Mouse (Mus musculus) CH12.LX (cell line): Measurements from ENCODE around the gene Krt222. TPM values are rescaled to one million over a fixed set of nuclear protein-coding genes. Genes with fewer than 3 reads are reported as not detected.

Experiments
- DNase-seq: peaks from one replicate; pipeline ENCODE4 v3.0.0-alpha.2; 2013; ENCODE audit errors: extremely low read depth
- H3K27ac ChIP-seq: 2 replicates; pipeline ENCODE4 v1.5.1; 2012; ENCODE audit warnings: low read depth, mild to moderate bottlenecking, control low read depth, moderate library complexity; ENCODE audit not compliant: insufficient read depth
- H3K27me3 ChIP-seq: replicated peaks from 2 replicates; pipeline ENCODE3; 2012; ENCODE audit warnings: inconsistent platforms
- H3K36me3 ChIP-seq, 2 experiments: replicated peaks in 1 of 2; 2 replicates each; pipeline versions ENCODE3 to v1.6.1; 2012; ENCODE audit warnings: inconsistent platforms in 1 of 2, low read length in 1 of 2, mild to moderate bottlenecking in 1 of 2, mixed read lengths in 1 of 2, moderate library complexity in 1 of 2; ENCODE audit not compliant: control insufficient read depth in 1 of 2, insufficient read depth in 1 of 2
- H3K4me1 ChIP-seq, 2 experiments: 2 replicates each; pipeline ENCODE4 v1.6.1; 2012; ENCODE audit warnings: inconsistent platforms in 1 of 2, moderate library complexity in 1 of 2; ENCODE audit not compliant: insufficient read depth in 2 of 2, control insufficient read depth in 1 of 2
- H3K4me2 ChIP-seq: 2 replicates; pipeline ENCODE4 v1.6.1; 2012; ENCODE audit warnings: low read depth, mild to moderate bottlenecking, control low read depth; ENCODE audit not compliant: poor library complexity, insufficient read depth, severe bottlenecking
- H3K4me3 ChIP-seq, 3 experiments: fragments of 150-350 bp in 1 of 3; sonication (generic) in 1 of 3; replicated peaks in 1 of 3; 2 replicates each; pipeline versions ENCODE3 to v1.5.1; 2011 to 2012; ENCODE audit warnings: low read depth in 2 of 3, low read length in 2 of 3, mild to moderate bottlenecking in 2 of 3, moderate library complexity in 2 of 3, control low read depth in 1 of 3, improper control_type of control experiment in 1 of 3, inconsistent platforms in 1 of 3, mixed read lengths in 1 of 3; ENCODE audit not compliant: poor library complexity in 1 of 3
- H3K79me2 ChIP-seq: replicated peaks from 2 replicates; pipeline ENCODE4 v1.6.1; 2012; ENCODE audit warnings: mild to moderate bottlenecking, moderate library complexity; ENCODE audit not compliant: control insufficient read depth, poor library complexity, insufficient read depth, severe bottlenecking; ENCODE audit errors: extremely low read depth
- H3K9ac ChIP-seq: 2 replicates; pipeline ENCODE4 v1.6.1; 2012; ENCODE audit warnings: low read depth, mild to moderate bottlenecking, control low read depth, moderate library complexity; ENCODE audit not compliant: insufficient read depth
- H3K9me3 ChIP-seq: replicated peaks from 2 replicates; pipeline ENCODE3; 2012; ENCODE audit warnings: low read length, inconsistent platforms, mixed read lengths
- CHD1 ChIP-seq: IDR thresholded peaks from 2 replicates; pipeline ENCODE4 v1.6.1; 2012; ENCODE audit warnings: low read depth, low read length, improper control_type of control experiment, inconsistent platforms
- CTCF ChIP-seq, 2 experiments: IDR thresholded peaks in 1 of 2; conservative IDR thresholded peaks in 1 of 2; 2 replicates each; pipeline ENCODE4 v1.5.1; 2011 to 2012; ENCODE audit warnings: low read depth in 2 of 2, low read length in 2 of 2, improper control_type of control experiment in 1 of 2, inconsistent platforms in 1 of 2, mild to moderate bottlenecking in 1 of 2, moderate library complexity in 1 of 2
- E2F4 ChIP-seq: IDR thresholded peaks from 2 replicates; pipeline ENCODE4 v1.6.1; 2011; ENCODE audit warnings: low read depth, low read length, improper control_type of control experiment; ENCODE audit not compliant: insufficient replicate concordance
- EP300 ChIP-seq: IDR thresholded peaks from 2 replicates; pipeline ENCODE4 v1.6.1; 2011; ENCODE audit warnings: low read length, improper control_type of control experiment
- ETS1 ChIP-seq: conservative IDR thresholded peaks from 2 replicates; pipeline ENCODE4 v1.6.1; 2012; ENCODE audit warnings: low read depth, mild to moderate bottlenecking, inconsistent platforms, low read length, improper control_type of control experiment, moderate library complexity
- IRF4 ChIP-seq: IDR thresholded peaks from 2 replicates; pipeline ENCODE4 v1.6.1; 2014; ENCODE audit warnings: low read depth, mild to moderate bottlenecking, inconsistent platforms, low read length, improper control_type of control experiment
- KAT2A ChIP-seq: IDR thresholded peaks from 2 replicates; pipeline ENCODE4 v1.6.1; 2012; ENCODE audit warnings: low read length, improper control_type of control experiment, inconsistent platforms; ENCODE audit not compliant: insufficient replicate concordance
- MAFK ChIP-seq: IDR thresholded peaks from 2 replicates; pipeline ENCODE4 v1.6.1; 2011; ENCODE audit warnings: low read length, improper control_type of control experiment; ENCODE audit not compliant: insufficient replicate concordance
- MAX ChIP-seq: IDR thresholded peaks from 2 replicates; pipeline ENCODE4 v1.6.1; 2011; ENCODE audit warnings: low read length, improper control_type of control experiment
- MAZ ChIP-seq: IDR thresholded peaks from 2 replicates; pipeline ENCODE4 v1.6.1; 2012; ENCODE audit warnings: low read depth, mild to moderate bottlenecking, inconsistent platforms, low read length, improper control_type of control experiment, moderate library complexity
- MEF2A ChIP-seq: IDR thresholded peaks from 2 replicates; pipeline ENCODE4 v1.6.1; 2014; ENCODE audit warnings: low read depth, mild to moderate bottlenecking, inconsistent platforms, low read length, improper control_type of control experiment, borderline replicate concordance
- MXI1 ChIP-seq: IDR thresholded peaks from 2 replicates; pipeline ENCODE4 v1.6.1; 2011; ENCODE audit warnings: mild to moderate bottlenecking, low read depth, low read length, improper control_type of control experiment
- MYC ChIP-seq: IDR thresholded peaks from 2 replicates; pipeline ENCODE4 v1.6.1; 2011; ENCODE audit warnings: low read depth, mild to moderate bottlenecking, improper control_type of control experiment, low read length
- NELFE ChIP-seq: IDR thresholded peaks from 2 replicates; pipeline ENCODE4 v1.6.1; 2011; ENCODE audit warnings: low read depth, low read length, improper control_type of control experiment
- PAX5 ChIP-seq: IDR thresholded peaks from 2 replicates; pipeline ENCODE4 v1.6.1; 2012; ENCODE audit warnings: low read length, inconsistent platforms, mixed read lengths
- POLR2AphosphoS2 ChIP-seq: IDR thresholded peaks from 2 replicates; pipeline ENCODE4 v1.6.1; 2011; ENCODE audit warnings: low read depth, low read length, improper control_type of control experiment
- RAD21 ChIP-seq: IDR thresholded peaks from 2 replicates; pipeline ENCODE4 v1.6.1; 2011; ENCODE audit warnings: low read depth, mild to moderate bottlenecking, low read length, improper control_type of control experiment, moderate library complexity
- SIN3A ChIP-seq: IDR thresholded peaks from 2 replicates; pipeline ENCODE4 v1.6.1; 2012; ENCODE audit warnings: low read length, improper control_type of control experiment, inconsistent platforms
- SMC3 ChIP-seq: IDR thresholded peaks from 2 replicates; pipeline ENCODE4 v1.6.1; 2011; ENCODE audit warnings: low read depth, low read length, improper control_type of control experiment
- TBP ChIP-seq: conservative IDR thresholded peaks from 2 replicates; pipeline ENCODE4 v1.6.1; 2011; ENCODE audit warnings: low read depth, low read length, improper control_type of control experiment
- UBTF ChIP-seq: IDR thresholded peaks from 2 replicates; pipeline ENCODE4 v1.6.1; 2012; ENCODE audit warnings: low read depth, mild to moderate bottlenecking, inconsistent platforms, low read length, improper control_type of control experiment, moderate library complexity
- USF2 ChIP-seq: conservative IDR thresholded peaks from 2 replicates; pipeline ENCODE4 v1.6.1; 2011; ENCODE audit warnings: low read depth, low read length, improper control_type of control experiment
- ZC3H11A ChIP-seq: IDR thresholded peaks from 2 replicates; pipeline ENCODE4 v1.6.1; 2012; ENCODE audit warnings: low read depth, mild to moderate bottlenecking, inconsistent platforms, low read length, improper control_type of control experiment
- ZKSCAN1 ChIP-seq: IDR thresholded peaks from 2 replicates; pipeline ENCODE4 v1.6.1; 2012; ENCODE audit warnings: low read depth, inconsistent platforms, low read length, improper control_type of control experiment, borderline replicate concordance
- dilution Hi-C: fragments of 300-500 bp; cut with MboI; formaldehyde crosslinking; loops from 2 replicates; pipeline ENCODE4 v1.14.3; 2020; ENCODE audit warnings: low sequenced_read_pairs; ENCODE audit not compliant: extremely low pct_unique_long_range_greater_than_20kb, extremely low pct_ligation_motif_present
- in situ Hi-C: fragments of 300-500 bp; cut with MboI; formaldehyde crosslinking; loops from 3 replicates; pipeline ENCODE4 v1.14.3; 2019; ENCODE audit warnings: low sequenced_read_pairs, low pct_ligation_motif_present, low pct_unique_long_range_greater_than_20kb, mixed read lengths
- polyA plus RNA-seq: library from polyadenylated mRNA; unstranded; fragments of >175 nt; gene quantifications from 2 replicates; pipeline ENCODE4 v1.2.1, GENCODE M21; 2012; ENCODE audit warnings: low read depth; ENCODE audit not compliant: insufficient read length
- total RNA-seq, 2 experiments: library from RNA; depleted of rRNA; stranded (reverse); fragments of 300-350 nt in 1 of 2; fragments of >200 nt in 1 of 2; gene quantifications; 2 replicates each; pipeline ENCODE4 v1.2.3; 2012 to 2014

Krt222 gene
- total and polyA plus RNA-seq, 3 experiments, result 22.0 to 24.4 (median 22.9) TPM

- dilution Hi-C loops, result no loop called here
- H3K79me2 ChIP-seq, result no peaks in the 10 kb centered on the region
- no peak overlapping the region for H3K4me2 ChIP-seq
- peaks cover 5% of the 10 kb centered on the region for H3K9me3 ChIP-seq
- peaks cover 14 to 33% of the 10 kb centered on the region in 2 experiments for H3K4me1 ChIP-seq
- H3K4me3 ChIP-seq, result no peak overlapping the region
- no peak overlapping the region for H3K27ac ChIP-seq
- H3K27me3 ChIP-seq, result peaks cover 5% of the 10 kb centered on the region
- H3K36me3 ChIP-seq, result no peaks in the 10 kb centered on the region
- DNase-seq, result no peak
- in situ Hi-C loops, result loop anchor here (5.0 kb wide), 1 partner anchor 37 kb away; no protein-coding TSS in a partner anchor
- TF ChIP-seq MYC, result no peak
- no peak for TF ChIP-seq ETS1
- no peak for TF ChIP-seq SIN3A
- no peak for TF ChIP-seq UBTF
- TF ChIP-seq MAZ, result no peak
- no peak for TF ChIP-seq MEF2A
- TF ChIP-seq ZKSCAN1, result no peak
- no peak for TF ChIP-seq TBP
- TF ChIP-seq NELFE, result no peak
- no peak for TF ChIP-seq MXI1
- TF ChIP-seq MAFK, result no peak
- TF ChIP-seq E2F4, result no peak
- TF ChIP-seq KAT2A, result no peak
- no peak overlapping the region for H3K9ac ChIP-seq
These were observed 11.4 kb upstream of the Krt222 start for GRCm38 (mm10) chr11:99255316-99255715.

GRCm38 (mm10) chr11:99253893-99254292 is 10.0 kb upstream of the Krt222 start:
- TF ChIP-seq POLR2AphosphoS2 (no peak), MYC (0 out of 2 replicates have a peak, but pooled peaks have one; percentile 52), RAD21 (peak; percentile 32), SIN3A (0 out of 2 replicates have a peak, but pooled peaks have one; percentile 35), SMC3 (peak; percentile 52), MAX (peak; percentile 50), EP300 (no peak), IRF4 (no peak), USF2 (no peak), CTCF (conservative IDR thresholded peaks at IDR 0.05 in 1 of 2, IDR thresholded peaks at IDR 0.05 in 1 of 2; ENCODE audit: low read depth in 2 of 2, low read length in 2 of 2) (peak; percentile 25 to 74; a peak in 3 of 4 replicates), ZC3H11A (no peak), CHD1 (no peak), PAX5 (no peak)
- in situ Hi-C loops, result no loop called here
- Histone ChIP-seq H3K27ac (no peak overlapping the region), H3K79me2 (no peaks in the 10 kb centered on the region), H3K9me3 (peaks cover 5% of the 10 kb centered on the region), H3K4me3 (no peak overlapping the region), H3K36me3 (no peaks in the 10 kb centered on the region), H3K27me3 (peaks cover 5% of the 10 kb centered on the region), H3K4me2 (no peak overlapping the region), H3K4me1 (peaks cover 20 to 38% of the 10 kb centered on the region in 2 experiments), H3K9ac (no peak overlapping the region)
- dilution Hi-C loops, result no loop called here
- no peak for DNase-seq
